Mouse (Mus musculus): ENCODE measurements around the gene Ccl6. TPM values are rescaled to one million over a fixed set of nuclear protein-coding genes. Genes with fewer than 3 reads are reported as not detected.
"Not testable (repeated sequence)": the region's sequence is repeated elsewhere in the genome, so short reads cannot be mapped to it uniquely, and the experiment has no call there.

The Ccl6 gene
- total and polyA plus RNA-seq, 3 experiments, result 3.7 to 33.7 (median 13.1) TPM

DNA sequence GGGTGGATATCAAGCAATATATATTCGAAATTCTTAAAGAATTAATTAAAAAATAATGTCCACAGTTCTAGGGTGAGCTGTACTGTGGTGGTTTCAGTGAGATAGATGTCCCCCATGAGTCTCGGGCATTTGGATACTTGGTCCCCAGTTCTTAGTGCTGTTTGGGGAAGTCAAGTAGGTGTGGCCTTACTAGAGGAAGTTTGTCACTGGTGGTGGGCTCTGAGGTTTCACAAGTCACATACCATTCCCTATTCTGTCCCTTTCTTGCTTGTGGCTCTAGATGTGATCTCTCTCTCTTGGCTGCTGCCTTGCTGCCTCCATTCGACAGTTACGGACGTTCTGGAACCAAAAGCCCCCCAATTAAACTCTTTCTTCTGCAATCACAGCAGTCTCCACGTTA lies 32.5 kb downstream of the Ccl6 start:
- no peak for DNase-seq

GRCm38 (mm10) chr11:83557074-83557473 lies 35.8 kb downstream of the Ccl6 start:
- DNase-seq, result no peak

- peak; percentile 19 for DNase-seq
Observed at GRCm38 (mm10) chr11:83556085-83556781, 36.7 kb downstream of the Ccl6 start.

- DNase-seq, result no peak
Observed at GRCm38 (mm10) chr11:83551668-83552067, 41.2 kb downstream of the Ccl6 start.

DNA sequence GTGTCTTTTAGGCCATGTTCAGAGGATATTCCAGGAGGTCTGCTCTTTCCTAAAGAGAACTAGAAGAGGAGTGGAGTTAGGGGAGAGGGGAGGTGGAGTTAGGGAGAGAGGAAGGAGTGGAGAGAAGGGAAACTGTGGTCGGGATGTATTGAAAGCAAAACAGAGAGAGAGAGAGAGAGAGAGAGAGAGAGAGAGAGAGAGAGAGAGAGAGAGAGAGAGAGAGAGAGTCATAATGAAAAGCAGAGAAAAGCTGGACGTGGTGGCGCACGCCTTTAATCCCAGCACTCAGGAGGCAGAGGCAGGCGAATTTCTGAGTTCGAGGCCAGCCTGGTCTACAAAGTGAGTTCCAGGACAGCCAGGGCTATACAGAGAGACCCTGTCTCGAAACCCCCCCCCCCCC lies 41.9 kb downstream of the Ccl6 start:
- DNase-seq, result not testable (repeated sequence)

GRCm38 (mm10) chr11:83550186-83550632 lies 42.7 kb downstream of the Ccl6 start:
- DNase-seq, result no peak

GRCm38 (mm10) chr11:83544214-83544613 lies 48.7 kb downstream of the Ccl6 start:
- no peak for DNase-seq

- DNase-seq, result no peak
Observed at GRCm38 (mm10) chr11:83541415-83541814, 51.5 kb downstream of the Ccl6 start.

DNA sequence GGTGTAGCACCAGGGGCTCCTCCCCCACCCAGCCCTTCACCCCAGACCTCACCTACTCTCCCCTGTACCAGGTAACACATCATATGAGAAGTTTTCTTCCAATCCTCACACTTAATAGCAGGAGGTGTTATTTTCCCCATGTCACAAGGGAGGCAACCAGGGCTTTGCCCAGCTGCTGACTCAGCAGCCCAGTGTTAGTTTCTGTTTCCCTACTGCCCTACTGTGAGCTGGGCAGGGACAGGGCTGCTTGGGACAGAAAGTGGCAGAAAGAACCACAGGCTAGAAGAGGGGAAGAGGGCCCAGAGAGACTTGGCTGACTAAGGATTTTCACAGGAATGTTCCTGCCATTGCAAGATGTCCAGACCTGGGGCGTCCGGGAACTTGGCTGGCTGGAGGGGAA lies 52.0 kb downstream of the Ccl6 start:
- no peak for DNase-seq

GRCm38 (mm10) chr11:83538705-83539314 lies 54.1 kb downstream of the Ccl6 start:
- DNase-seq, result no peak

Other genes starting within 250 kb of the Ccl6 start
- gene Rasl10b, start 183.9 kb downstream of the Ccl6 start, total RNA-seq (2021), result 10 to 100 TPM in 1 of 2 experiments, 1 to 10 TPM in 1; 8.6 to 14.3 TPM
- gene Rasl10b, start 183.9 kb downstream of the Ccl6 start, polyA plus RNA-seq (2012; rRNA removed), result 20.1 and 25.5 TPM in 2 replicates
- gene Gas2l2, start 163.6 kb downstream of the Ccl6 start, total RNA-seq (2021), result not detected
- not detected in 2 replicates for gene Gas2l2, start 163.6 kb downstream of the Ccl6 start, polyA plus RNA-seq (2012; rRNA removed)
- gene 1700020L24Rik, start 155.4 kb downstream of the Ccl6 start, total RNA-seq (2021), result under 1 TPM in 1 of 2 experiments, not detected in 1; 0.61 TPM
- gene 1700020L24Rik, start 155.4 kb downstream of the Ccl6 start, polyA plus RNA-seq (2012; rRNA removed), result 0.79 and 1.3 TPM in 2 replicates
- gene Mmp28, start 130.0 kb downstream of the Ccl6 start, total RNA-seq (2021), result 10 to 100 TPM in 1 of 2 experiments, 1 to 10 TPM in 1; 8.7 to 22.6 TPM
- 24.2 and 27.2 TPM in 2 replicates for gene Mmp28, start 130.0 kb downstream of the Ccl6 start, polyA plus RNA-seq (2012; rRNA removed)
- gene Taf15, start 120.0 kb downstream of the Ccl6 start, total RNA-seq (2021), result 10 to 100 TPM; 56.8 to 77.7 TPM
- 2.5 and 3.4 TPM in 2 replicates for gene Taf15, start 120.0 kb downstream of the Ccl6 start, polyA plus RNA-seq (2012; rRNA removed)
- not detected for gene Heatr9, start 70.9 kb downstream of the Ccl6 start, total RNA-seq (2021)
- gene Heatr9, start 70.9 kb downstream of the Ccl6 start, polyA plus RNA-seq (2012; rRNA removed), result not detected in 2 replicates
- gene Ccl5, start 62.6 kb downstream of the Ccl6 start, total RNA-seq (2021), result 1 to 10 TPM; 1.8 to 2.0 TPM
- gene Ccl5, start 62.6 kb downstream of the Ccl6 start, polyA plus RNA-seq (2012; rRNA removed), result 20.3 and 21.6 TPM in 2 replicates
- 10 to 100 TPM in 1 of 2 experiments, 1 to 10 TPM in 1; 5.2 to 12.1 TPM for gene Ccl9, start 14.5 kb downstream of the Ccl6 start, total RNA-seq (2021)
- 0.42 and 0.53 TPM in 2 replicates for gene Ccl9, start 14.5 kb downstream of the Ccl6 start, polyA plus RNA-seq (2012; rRNA removed)
- gene Rpl9-ps1, start 52.5 kb upstream of the Ccl6 start, total RNA-seq (2021), result not detected
- gene Rpl9-ps1, start 52.5 kb upstream of the Ccl6 start, polyA plus RNA-seq (2012; rRNA removed), result not detected in 2 replicates
- gene Ccl3, start 56.3 kb upstream of the Ccl6 start, total RNA-seq (2021), result under 1 TPM in 1 of 2 experiments, not detected in 1; 0.66 TPM
- 2.3 TPM in 2 replicates for gene Ccl3, start 56.3 kb upstream of the Ccl6 start, polyA plus RNA-seq (2012; rRNA removed)
- gene Ccl4, start 69.5 kb upstream of the Ccl6 start, total RNA-seq (2021), result under 1 TPM in 1 of 2 experiments, not detected in 1; 0.97 TPM
- 2.0 and 3.0 TPM in 2 replicates for gene Ccl4, start 69.5 kb upstream of the Ccl6 start, polyA plus RNA-seq (2012; rRNA removed)
- gene Wfdc17, start 110.9 kb upstream of the Ccl6 start, total RNA-seq (2021), result 1 to 10 TPM; 2.6 to 4.7 TPM
- 0.51 and 0.71 TPM in 2 replicates for gene Wfdc17, start 110.9 kb upstream of the Ccl6 start, polyA plus RNA-seq (2012; rRNA removed)
- not detected for gene Wfdc18, start 115.9 kb upstream of the Ccl6 start, total RNA-seq (2021)
- gene Wfdc18, start 115.9 kb upstream of the Ccl6 start, polyA plus RNA-seq (2012; rRNA removed), result not detected in 2 replicates
- 1 to 10 TPM in 1 of 2 experiments, not detected in 1; 1.0 TPM for gene Wfdc21, start 153.9 kb upstream of the Ccl6 start, total RNA-seq (2021)
- gene Wfdc21, start 153.9 kb upstream of the Ccl6 start, polyA plus RNA-seq (2012; rRNA removed), result 5.2 and 5.8 TPM in 2 replicates
- gene Heatr6, start 160.6 kb upstream of the Ccl6 start, total RNA-seq (2021), result 10 to 100 TPM; 11.8 to 12.6 TPM
- 21.3 and 22.7 TPM in 2 replicates for gene Heatr6, start 160.6 kb upstream of the Ccl6 start, polyA plus RNA-seq (2012; rRNA removed)

Measured in adrenal gland, adult 2 months (tissue).